Mouse (Mus musculus) Muller cell, postnatal 12 days (primary cell): ENCODE results near the gene Prkcz.
A peak's percentile ranks its signal among the peaks of the same experiment; 100 is the strongest.

Source experiments
- DNase-seq: peaks from one replicate; pipeline ENCODE4 v3.0.0-alpha.2; 2015; ENCODE audit errors: inconsistent ontology term

Gene Prkcz

DNA sequence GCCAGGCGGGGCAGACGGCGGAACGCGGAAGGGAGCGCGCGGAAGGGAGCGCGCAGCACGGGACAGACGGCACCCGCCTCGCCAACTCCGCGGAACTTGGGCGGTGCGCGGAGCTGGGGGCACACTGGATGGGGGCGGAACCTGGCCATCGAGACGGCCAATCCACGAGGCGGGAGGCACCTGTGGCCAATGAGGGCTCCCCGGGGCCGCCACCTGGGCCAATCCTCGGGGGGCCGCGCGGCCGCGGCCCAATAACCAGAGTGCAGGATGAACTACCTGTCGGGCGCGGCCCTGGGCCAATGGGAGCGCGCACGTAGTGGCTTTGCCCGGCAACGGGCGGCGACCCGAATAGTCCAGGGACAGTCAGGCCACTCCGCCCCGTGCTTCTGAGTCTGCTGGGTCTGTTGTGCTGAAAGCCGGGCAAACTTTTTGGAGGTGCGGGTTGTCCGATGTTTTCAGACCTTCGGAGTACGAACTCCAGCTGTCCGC is at the start of gene Prkcz:
TSS of gene Prkcz (minus strand) at position 59 of the 489 bp plus-strand sequence.
- peak; percentile 68 for DNase-seq

DNA sequence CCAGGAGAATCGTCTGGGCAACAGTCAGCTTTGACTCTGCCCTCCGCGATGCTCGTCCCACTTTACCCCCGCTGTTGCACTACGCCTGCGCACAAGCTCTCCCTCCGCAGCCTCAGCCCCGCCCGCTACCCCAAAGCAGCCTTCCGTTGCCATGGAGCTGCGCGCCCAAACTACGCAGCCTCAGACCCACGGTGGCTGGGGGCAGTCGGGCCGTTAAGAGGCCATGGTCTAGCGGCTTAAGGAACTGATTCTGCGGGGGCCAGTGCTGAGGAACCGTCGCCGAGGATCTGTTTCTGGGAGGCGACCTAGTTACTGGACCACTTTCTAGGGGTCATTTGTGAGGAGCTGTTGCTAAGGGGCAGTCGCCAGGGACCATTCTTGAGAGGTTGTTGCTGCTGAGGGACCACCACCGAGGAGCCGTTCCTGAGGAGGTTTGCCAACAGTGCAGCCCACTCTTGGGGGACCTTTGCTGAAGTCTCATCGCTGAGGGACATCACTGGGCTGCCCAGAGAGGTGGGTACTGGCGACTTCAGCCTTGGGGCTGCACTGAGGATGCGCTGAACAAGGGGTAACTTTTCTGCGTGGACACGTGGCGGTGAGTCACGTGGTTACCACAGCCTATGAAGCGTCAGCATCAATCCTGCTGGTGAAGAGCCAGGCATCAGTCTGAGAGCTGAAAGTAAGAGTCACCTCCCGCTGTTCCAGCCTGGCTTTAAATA is 48.1 kb upstream of the Prkcz start, which contains the start of gene Cfap74:
TSS of gene Cfap74 (plus strand) at position 133 of the 719 bp plus-strand sequence.
- DNase-seq = peak; percentile 89

DNA sequence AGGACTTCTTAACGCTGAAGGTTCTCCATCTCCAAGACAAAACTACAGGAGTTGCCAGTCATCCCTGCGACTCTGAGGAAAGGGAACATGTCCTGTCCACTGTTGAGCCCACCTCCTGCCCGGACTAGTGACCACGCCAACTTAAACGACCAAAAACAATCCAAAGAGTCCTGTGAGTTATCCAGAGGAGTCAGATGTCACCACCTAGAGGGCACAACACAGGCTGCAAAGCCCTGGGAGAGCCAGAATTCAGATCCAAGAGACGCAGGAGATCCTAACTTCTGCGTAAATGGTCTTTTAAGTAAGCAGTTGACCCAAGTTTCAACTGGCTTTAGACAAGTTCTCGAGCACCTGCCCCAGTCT is 47.5 kb upstream of the Prkcz start:
- DNase-seq = no peak

DNA sequence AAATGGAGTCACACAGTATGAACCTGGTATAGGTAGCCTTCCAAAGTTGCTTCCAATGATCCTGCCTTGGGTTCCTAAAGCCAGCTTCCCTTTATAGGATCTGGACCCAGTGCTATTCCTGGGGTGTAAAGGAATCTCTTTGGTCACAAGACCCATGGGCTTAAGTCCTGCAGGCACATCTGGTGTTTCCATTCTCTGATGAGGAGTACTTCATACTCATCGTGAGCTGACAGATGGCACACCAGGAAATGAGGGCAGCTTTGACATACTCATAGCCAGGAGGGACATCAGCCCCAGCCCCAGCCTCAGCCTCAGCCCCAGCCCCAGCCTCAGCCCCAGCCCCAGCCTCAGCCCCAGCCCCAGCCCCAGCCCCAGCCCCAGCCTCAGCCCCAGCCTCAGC is 41.3 kb upstream of the Prkcz start:
- DNase-seq = no peak

DNA sequence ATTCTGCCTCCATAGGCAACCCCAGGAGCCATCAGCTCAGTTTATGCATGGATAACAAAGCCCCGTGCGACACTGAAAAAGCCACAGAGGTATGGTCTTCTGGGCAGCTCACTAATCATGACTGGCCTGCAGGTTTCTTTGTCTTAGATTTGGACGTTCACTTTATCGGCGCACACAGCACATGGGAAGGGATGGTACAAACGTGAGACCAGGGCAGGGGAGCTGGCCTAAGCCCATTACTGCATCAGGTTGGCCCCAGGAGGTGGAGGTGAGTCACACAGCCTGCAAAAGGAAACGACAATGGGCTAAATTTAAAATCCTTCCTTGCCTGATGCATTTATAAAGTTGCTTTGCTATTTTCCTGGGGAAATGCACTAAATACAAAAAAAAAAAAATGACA is 40.0 kb upstream of the Prkcz start:
- DNase-seq = no peak

DNA sequence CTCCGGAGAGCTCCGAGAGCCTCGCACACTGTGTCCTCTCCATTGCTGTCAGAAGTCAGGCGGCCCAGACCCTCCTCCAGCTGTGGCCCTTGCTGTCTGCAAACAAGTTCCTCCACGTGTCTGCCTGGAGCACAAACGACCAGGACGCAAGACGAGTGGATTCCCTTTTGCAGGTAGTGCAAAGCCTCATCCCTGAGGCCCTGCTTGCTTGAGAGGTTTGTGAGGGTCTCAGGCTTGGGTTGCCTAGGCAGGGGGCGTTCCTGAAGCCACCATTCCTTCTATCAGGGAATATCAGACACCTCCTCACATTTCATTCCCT is 37.0 kb upstream of the Prkcz start:
- DNase-seq = no peak

DNA sequence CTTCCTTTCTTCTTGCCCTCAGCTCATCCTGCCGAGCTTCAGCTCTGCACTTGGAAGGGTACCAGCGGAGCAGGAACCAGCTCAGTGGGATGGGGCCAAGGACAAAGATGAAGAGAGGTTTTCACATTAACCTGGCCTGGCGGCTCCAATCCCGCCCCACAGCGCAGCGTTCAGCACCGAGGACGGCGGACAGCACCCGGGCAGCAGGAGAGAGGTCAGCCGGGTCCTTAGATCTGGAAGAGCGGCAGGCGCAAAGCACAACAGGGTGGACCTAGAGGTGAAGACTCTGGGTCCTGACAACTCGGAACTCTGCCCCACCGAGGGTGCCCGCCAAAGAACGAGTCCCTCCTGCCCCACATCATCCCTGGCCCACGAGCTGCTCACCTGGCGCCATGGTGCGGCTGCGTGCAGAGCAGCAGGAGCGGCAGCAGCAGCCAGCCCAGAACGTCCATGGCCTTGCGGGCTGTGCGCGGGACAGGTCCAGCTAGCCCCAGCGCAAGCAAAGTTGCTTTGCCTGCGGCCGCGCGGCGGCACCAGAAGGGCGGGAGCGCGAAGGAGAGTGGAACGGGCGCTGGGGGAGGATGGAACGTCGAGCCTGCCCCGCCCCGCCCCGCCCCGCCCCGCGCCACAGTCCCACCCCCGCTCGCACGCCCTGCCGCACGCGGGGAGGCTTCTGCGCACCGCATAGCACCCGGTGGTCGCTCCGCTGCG is 36.5 kb upstream of the Prkcz start, which contains the start of gene Gabrd:
TSS of gene Gabrd (minus strand) at position 602 of the 711 bp plus-strand sequence.
- DNase-seq = peak; percentile 69

DNA sequence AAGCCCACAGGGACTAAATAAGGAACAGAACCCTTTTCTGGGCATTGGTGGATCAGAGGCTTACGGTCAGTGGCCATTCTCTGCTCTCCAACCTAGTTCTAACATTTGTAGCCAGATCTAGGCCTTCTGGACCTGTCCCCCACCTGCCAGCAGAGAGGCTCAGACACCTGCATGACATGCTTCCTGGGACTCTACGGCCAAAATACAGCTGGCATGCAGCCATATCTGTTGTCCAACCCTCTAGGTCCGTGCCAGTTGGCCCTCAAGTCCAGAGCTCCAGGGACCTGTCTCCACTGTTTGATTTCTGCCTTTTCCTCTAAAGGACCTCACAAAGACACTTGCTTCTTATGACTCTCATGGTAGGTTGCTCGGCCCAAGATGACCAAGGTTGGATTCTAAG is 35.6 kb upstream of the Prkcz start:
- DNase-seq = no peak

DNA sequence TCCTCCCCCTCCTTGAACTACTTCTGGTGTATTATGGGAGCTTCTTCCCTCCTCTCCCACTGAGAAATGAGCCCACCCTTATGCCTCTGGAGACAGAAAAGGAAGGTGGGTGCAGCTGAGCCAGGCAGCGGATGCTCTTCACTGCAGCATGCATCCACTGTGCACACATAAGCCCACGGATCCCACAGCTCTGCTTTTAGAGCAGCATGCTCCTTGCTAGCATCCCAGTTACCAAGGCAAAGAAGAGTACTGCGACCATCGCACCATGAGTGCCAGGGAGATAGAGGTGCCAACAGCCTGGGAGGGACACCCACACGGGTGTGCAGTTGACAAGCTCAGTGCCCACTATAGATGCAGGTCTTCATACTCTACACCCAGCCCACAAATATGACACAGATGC is 34.3 kb upstream of the Prkcz start:
- no peak for DNase-seq

DNA sequence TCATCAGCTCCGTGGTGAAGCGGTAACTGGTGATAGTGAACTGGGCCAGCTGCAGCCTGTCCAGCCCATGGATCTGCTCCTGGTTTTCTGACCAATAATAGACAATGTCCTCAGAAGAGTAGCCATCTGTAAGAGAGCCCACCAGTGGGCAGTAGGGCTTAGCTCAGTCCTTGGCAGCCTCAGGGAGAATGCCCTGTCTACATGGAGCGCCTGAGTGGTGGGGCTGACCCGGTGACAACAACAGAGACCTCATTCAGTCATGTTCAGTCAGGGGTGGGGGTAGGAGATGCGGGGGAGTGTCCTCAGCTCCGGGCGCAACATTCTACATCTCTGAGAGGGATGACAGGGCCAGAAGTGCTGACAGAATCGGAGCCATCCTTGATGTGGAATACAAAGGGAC is 26.0 kb upstream of the Prkcz start:
- DNase-seq = peak; percentile 26

DNA sequence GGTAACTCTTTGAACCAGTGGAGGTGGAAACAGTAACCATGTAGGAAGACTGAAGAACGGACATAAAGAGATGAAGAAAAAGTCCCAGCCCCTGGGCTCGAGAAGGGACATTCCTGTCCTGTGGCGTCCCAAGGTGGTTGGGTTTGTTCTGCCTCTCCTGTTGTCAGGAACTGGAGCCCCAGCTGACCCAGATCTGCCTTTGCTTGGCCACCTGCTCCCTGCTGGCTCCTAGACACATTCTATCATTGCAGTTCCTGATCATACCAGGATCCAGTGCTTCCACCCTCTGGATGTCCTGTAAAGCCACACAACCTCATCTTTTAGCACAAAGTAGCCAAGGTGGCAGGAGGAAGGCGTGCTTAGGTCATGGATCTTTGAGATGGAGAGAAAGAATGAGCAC is 22.2 kb upstream of the Prkcz start:
- no peak for DNase-seq

DNA sequence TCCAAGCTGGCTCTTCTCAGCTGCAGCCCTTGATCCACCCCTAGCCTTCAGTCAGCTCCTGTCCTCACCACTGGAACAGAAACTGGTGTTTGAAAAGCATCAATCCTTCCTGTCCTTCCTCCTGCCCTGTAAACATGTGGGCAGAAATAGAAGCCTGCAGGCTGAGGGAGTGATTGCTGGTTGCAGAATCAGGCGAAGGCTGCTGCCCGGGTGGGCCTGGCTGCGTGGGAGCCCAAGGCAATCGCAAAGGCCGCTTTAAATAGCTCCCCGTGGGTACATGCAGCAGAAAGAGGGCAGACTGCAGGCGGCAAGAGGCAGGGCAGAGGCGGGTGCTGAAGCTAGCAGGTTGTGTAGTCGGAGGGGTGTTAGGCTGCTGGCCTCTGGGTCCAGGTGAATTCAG is 21.6 kb upstream of the Prkcz start:
- DNase-seq = no peak

DNA sequence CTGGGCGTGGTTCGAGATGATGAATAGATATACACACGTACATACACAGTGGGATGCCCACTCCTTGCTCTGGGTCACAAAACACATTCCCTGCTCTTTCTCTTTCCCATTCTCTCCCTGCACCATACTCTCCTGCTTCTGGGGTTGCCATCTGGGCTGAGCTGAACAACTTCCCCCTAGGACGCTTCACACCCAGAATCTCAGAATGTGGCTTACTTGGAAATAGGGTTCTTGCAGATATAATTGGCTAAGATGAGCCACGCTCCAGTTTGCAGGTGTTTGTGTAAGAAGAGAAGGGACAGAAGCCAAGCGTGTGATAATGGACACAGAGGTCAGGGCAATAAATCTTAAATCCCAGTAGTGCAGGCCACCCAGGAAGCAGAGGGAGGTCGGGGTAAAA is 20.8 kb upstream of the Prkcz start:
- DNase-seq = no peak

DNA sequence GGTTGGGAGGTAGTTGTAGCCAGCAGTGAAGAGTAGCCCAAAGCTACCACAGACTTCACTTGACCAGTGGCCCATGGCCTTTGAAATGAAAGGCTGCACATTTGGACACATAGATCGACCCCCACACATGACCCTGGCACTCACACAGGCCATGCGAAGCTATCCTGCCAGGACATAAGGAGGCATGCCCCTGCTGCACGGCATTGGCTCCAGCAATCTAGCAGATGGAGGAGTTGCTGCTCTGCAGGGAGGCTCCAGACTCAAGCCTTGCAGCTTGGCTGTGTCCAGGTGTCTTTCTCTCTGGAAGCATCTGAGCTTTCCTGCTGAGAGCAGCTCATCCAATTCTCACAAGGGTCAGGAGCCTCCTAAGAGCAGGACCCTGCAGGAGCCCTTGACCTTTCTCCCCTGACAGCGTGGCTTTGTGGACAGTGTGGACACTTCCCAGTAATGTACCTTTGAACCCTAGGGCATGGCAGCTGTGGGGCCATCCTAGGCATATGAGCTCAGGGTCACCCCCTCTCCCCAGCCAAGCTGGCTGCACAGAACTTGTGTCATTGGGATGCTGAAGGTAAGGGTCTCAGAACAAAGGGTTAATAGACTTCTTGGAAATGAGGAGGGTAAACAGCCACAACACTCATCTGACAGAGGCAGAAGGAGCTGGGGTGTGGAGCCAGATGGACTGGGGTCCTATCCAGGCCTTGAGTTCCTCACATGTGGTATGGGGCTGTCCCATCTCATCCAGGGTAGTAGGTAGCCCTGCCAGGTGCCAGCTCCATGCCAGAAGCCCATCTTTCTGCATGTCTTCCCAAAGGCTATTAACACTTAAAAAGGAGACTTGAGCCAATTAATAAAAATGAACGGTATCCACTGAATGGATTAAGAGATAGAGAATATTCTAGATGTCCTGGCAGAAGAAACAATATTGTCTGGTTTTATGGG is 10.9 kb upstream of the Prkcz start:
- no peak for DNase-seq

DNA sequence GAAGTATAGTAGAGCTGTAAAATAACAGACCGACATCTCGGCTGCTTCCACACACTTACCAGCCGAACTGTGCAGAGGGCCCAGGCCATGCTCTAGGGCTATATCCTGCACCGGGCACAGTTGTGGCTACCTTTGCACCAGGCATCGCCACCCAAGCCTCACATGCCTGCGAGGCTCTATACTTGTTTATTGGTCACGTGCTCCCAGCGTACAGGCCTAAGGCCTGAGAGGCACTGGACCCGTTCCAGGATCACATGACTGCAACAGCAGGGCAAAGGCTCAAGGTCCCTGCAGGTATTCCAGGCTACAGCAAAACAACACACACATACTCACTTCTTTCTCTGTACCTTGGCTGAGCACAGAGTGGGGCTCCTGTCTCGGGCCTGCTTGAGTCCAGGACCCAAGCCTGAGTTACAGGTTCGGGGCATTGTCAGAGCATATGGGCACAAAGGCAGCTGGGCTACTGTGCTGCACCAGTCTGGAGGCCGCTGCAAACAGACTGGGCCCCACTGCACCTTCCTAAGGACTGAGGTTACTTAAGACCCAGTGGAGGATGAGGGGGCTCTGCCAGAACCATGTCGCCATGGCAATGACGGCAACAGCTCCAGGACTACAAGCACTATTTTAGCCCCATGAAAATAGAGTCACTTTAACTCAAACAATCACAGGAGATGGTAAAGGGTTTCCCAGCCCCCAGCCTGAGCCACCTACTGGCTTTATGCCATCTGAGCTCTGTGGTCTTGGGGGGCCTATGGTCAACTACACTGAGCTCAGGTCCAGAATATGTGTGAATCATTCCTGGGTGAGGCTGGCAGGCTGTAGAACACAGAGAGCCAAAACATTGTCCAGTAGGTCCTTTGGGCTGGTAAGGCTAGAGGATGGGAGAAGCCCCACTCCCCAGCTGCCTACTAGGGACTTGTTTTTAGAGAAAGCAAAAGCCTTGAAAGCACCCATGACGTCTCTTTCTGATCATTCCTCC is 9.9 kb upstream of the Prkcz start:
- no peak for DNase-seq

DNA sequence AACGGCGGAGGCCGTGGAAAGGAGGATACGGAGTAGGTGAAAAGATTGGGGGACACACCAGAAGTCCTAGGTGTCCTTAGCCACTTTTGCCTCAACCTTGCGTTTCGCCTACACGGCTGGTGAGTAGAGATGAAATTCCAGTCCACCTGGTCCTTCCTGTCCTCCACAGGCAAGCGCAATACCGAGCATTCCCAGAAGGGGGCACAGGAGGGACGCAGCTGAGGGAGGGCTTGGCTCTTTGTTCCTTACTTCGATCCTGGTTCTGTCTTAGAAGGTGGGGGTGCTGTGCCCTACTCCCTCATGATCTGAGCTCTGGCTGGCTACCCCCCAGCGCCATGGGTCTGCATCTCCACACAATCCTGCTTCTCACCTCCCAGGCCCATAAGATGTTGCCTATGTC is 7.5 kb upstream of the Prkcz start:
- DNase-seq = peak; percentile 56

DNA sequence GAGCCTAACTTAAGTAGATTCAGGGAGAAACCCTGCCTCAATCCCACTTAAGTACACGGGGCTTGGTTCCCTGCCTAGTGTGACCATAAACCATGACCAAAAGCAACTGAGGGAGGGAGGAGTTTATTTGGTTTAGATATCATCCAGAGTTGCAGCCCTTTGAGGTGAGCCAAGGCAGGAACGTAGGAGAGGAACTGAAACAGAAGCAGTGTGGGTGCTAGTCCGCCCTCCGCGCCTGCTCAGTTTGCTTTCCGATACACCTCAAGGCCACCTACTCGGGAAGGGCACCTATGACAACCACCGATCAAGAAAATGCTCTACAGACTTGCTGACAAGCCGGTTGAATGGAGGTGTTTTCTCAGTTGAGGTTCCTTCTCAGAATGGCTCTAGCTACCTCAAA is 6.6 kb upstream of the Prkcz start:
- DNase-seq = no peak

DNA sequence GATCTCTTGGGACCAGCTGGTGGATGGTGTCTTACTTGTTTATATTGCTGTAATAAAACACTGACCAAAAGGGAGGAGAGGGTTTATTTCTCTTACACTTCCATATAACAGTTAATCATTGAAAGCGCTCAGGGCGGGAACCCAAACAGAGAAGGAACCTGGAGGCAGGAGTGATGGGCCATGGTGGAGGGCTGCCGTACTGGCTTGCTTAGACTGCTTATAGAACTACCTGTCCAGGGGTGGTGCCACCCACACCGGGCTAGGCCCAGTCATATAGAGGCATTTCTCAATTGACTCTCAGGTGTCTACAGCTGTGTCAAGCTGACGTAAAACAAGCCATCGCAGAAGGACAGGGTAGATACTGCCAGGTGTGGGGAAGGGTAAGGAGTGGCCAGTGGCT is 5.6 kb upstream of the Prkcz start:
- no peak for DNase-seq

DNA sequence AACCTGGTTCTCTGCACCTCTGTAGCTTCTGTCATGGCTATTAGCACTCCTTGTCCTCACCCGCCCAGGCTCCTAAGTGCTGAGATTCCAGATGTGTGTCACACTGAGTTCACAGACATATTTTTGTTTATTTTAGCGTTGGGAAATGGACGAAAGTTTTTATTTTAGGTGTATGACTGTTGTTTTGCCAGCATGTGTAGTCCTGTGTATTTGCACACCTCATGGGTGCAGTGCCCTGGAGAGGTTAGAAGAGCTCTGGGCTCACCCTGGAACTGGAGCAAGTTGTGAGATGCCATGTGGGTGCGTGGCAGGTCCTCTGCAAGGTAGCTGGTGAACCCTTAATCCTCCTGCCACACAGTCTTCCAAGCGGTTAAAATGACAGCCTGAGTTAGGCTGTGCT is 1.3 kb upstream of the Prkcz start:
- no peak for DNase-seq

DNA sequence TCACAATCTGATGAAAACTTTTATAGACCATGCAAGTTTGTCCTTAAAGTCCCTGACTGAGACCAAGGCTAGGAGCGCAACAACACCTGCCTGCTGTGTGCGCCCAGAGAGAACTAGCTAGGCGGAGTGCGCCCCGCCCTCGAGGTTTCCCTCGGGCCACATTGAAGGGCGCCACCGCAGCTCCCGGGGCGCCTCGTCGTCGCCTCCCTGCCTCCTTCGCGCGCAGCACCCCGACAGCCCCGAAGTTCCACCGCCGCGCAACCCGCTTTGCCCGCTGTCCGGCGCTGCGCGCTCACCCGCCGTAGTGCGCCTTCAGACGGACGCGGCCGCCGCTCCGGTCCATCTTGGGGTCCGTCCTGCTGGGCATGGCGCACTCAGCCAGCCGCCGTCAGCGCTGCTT is 305 bp downstream of the Prkcz start:
- peak; percentile 3 for DNase-seq
